Mouse (Mus musculus) heart, adult 2 months (tissue): ENCODE data around the gene Top3a. TPM values are rescaled to one million over a fixed set of nuclear protein-coding genes. Genes with fewer than 3 reads are reported as not detected.

Source experiments
- DNase-seq, 2 experiments: peaks; one replicate each; pipeline ENCODE4 v3.0.0; 2021
- H3K27ac ChIP-seq: fragments of 200-600 bp; 2 replicates; pipeline ENCODE4 v1.8.1; 2022
- H3K27me3 ChIP-seq: fragments of 200-500 bp; 2 replicates; pipeline ENCODE4 v1.6.1; 2012; ENCODE audit warnings: mild to moderate bottlenecking, low read length, inconsistent platforms, mixed read lengths; ENCODE audit not compliant: control insufficient read depth, insufficient read depth
- H3K36me3 ChIP-seq: fragments of 200-500 bp; 2 replicates; pipeline ENCODE4 v1.6.1; 2012; ENCODE audit warnings: low read length, inconsistent platforms; ENCODE audit not compliant: control insufficient read depth, insufficient read depth
- H3K4me1 ChIP-seq: fragments of 200-500 bp; 2 replicates; pipeline ENCODE4 v1.6.1; 2011; ENCODE audit warnings: low read length; ENCODE audit not compliant: control insufficient read depth, insufficient read depth
- H3K4me3 ChIP-seq: fragments of 200-600 bp; 2 replicates; pipeline ENCODE4 v1.8.1; 2022
- H3K79me2 ChIP-seq: fragments of 200-500 bp; replicated peaks from 2 replicates; pipeline ENCODE4 v1.6.1; 2012; ENCODE audit warnings: mild to moderate bottlenecking, inconsistent platforms, low read length, moderate library complexity, mixed read lengths; ENCODE audit not compliant: control insufficient read depth, insufficient read depth
- H3K9ac ChIP-seq: fragments of 200-500 bp; 2 replicates; pipeline ENCODE4 v1.6.1; 2012; ENCODE audit warnings: low read depth, mild to moderate bottlenecking, control low read depth, inconsistent platforms, low read length, mixed read lengths
- CTCF ChIP-seq: fragments of 200-600 bp; IDR thresholded peaks from 2 replicates; pipeline ENCODE4 v1.8.1; 2022; ENCODE audit warnings: antibody characterized with exemption, mild to moderate bottlenecking, moderate library complexity
- EP300 ChIP-seq: fragments of 200-500 bp; IDR thresholded peaks from 2 replicates; pipeline ENCODE4 v1.6.1; 2011; ENCODE audit warnings: low read depth, low read length, control low read depth; ENCODE audit not compliant: insufficient read depth
- POLR2A ChIP-seq: fragments of 200-500 bp; IDR thresholded peaks from 2 replicates; pipeline ENCODE4 v1.6.1; 2011; ENCODE audit warnings: mild to moderate bottlenecking, low read depth, low read length, control low read depth; ENCODE audit not compliant: insufficient read depth
- WGBS: fragments of 180-500 bp; shearing (Covaris S2); methylation state at CpG from one replicate; pipeline ENCODE4 v1.1.7; 2018; 5-methylcytosine and 5-hydroxymethylcytosine counted together
- intact Hi-C: fragments of 180-260 bp; cut with DNase I; formaldehyde crosslinking; loops from one replicate; pipeline ENCODE4 v1.15.1; 2025
- polyA plus RNA-seq: library from polyadenylated mRNA; depleted of rRNA; stranded (reverse); fragments of >200 nt; gene quantifications from 2 replicates; pipeline ENCODE4 v1.2.3, GENCODE M21; 2012
- total RNA-seq, 2 experiments: library from RNA; stranded (reverse); gene quantifications; 2 replicates each; pipeline ENCODE4 v1.2.3; 2021

Gene Top3a
- total and polyA plus RNA-seq, 3 experiments = 3.4 to 4.6 (median 3.7) TPM

DNA sequence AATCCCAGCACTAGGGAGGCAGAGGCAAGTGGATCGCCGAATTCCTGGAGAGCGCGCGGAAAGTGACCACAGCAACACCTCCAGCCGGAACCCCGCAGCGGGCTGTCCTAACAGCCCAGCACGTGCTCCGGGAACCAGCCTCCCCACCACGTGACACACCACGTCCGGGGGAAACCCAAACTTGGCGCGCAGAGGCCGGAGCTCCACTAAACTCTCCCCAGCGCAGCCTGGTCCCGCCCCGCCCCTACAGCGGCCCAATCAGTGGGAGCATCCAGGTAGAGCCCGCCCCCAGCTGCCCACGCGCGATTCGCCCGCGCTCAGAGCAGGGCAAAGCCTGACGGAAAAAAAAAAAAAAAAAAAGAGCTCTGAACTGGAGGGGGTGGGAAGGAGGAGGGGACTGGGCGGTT lies 33.9 kb upstream of the Top3a start:
- Histone ChIP-seq H3K27me3 (no peaks in the 10 kb centered on the region), H3K9ac (no peak overlapping the region), H3K36me3 (no peaks in the 10 kb centered on the region), H3K4me3 (peak overlapping the region; percentile 47), H3K79me2 (no peaks in the 10 kb centered on the region), H3K27ac (no peak overlapping the region), H3K4me1 (no peaks in the 10 kb centered on the region; the same call in 1 of the 2 replicates)
- intact Hi-C loops = no loop called here
- DNase-seq = peak; percentile 92 to 95
- TF ChIP-seq POLR2A (no peak), CTCF (no peak), EP300 (0 out of 2 replicates have a peak, but pooled peaks have one; percentile 43)
- WGBS = under 1% methylated on average over 29 of the region's 29 CpGs

- TF ChIP-seq CTCF = no peak
- intact Hi-C loops = no loop called here
- Histone ChIP-seq H3K79me2 (no peaks in the 10 kb centered on the region), H3K36me3 (no peaks in the 10 kb centered on the region), H3K9ac (no peak overlapping the region), H3K27ac (no peak overlapping the region), H3K4me1 (no peaks in the 10 kb centered on the region; the same call in 1 of the 2 replicates), H3K4me3 (peak overlapping the region; percentile 47), H3K27me3 (no peaks in the 10 kb centered on the region)
- 45% methylated on average over 14 of the region's 14 CpGs for WGBS
- no peak for DNase-seq
These were observed 33.1 kb upstream of the Top3a start for GRCm38 (mm10) chr11:60810046-60810965.

DNA sequence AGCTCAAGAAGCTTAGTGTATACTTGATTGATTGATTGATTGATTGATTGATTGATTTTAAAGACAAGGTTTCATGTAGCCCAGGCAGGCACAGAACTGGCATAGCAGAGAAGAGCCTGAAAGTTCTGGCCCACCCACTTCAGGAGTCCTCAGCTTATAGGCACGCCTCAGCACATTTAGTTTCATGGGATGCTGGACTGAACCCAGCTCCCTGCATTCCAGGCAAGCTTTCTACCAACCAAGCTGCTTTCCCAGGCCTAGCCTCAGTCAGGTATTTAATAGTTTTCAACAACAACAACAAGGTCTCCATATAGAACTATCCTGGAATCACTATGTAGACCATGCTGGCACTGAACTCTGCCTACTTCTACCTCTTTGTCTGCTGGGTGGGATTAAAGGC lies 32.4 kb upstream of the Top3a start:
- H3K4me1 ChIP-seq = no peaks in the 10 kb centered on the region; the same call in 1 of the 2 replicates
- H3K79me2 ChIP-seq = no peaks in the 10 kb centered on the region
- WGBS = 81% methylated on average over 1 of the region's 1 CpGs
- intact Hi-C loops = no loop called here
- no peak overlapping the region for H3K27ac ChIP-seq
- no peak overlapping the region for H3K9ac ChIP-seq
- no peaks in the 10 kb centered on the region for H3K36me3 ChIP-seq
- no peak for TF ChIP-seq EP300
- no peak for TF ChIP-seq POLR2A
- TF ChIP-seq CTCF = no peak
- no peak for DNase-seq
- no peaks in the 10 kb centered on the region for H3K27me3 ChIP-seq
- no peak overlapping the region for H3K4me3 ChIP-seq

DNA sequence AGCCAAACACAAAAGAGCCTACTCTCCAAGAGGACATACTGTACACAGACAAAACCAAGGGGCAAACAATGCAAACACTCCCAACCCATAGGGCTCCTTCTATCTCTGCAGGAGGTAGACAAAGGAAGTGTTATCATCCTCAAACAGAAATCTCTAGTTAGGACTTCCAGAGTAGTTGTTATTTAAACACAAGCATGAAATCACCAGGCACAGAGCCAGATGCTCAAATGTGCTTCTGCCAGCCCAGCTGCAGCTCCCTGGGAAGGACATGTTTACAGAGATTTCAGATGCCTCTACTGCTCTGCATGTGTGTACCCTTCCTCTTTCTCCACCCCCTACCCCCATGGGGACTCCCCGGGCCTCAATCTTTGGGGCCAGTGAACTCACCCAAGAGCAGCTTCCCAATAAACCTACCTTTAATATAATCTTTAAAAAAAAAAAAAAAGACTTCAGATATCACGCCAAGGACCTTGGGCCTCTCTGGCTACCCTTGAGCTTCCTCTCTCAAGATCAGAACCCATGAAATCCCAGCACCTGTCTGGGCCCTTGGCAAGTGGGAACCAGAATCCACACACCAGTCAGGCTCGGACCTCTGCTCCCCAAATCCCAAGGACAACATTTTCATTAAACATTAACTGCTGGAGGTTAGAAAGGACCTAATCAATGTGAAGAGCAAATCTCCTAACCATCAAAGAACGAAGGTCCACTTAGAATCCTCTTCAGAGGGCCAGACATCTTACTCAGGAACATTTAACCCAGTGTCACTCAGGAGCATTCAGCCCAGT lies 31.3 kb upstream of the Top3a start:
- TF ChIP-seq EP300 = no peak
- no peak for TF ChIP-seq CTCF
- no peak for TF ChIP-seq POLR2A
- peak; percentile 34 to 47 for DNase-seq
- Histone ChIP-seq H3K27me3 (no peaks in the 10 kb centered on the region), H3K79me2 (no peaks in the 10 kb centered on the region), H3K4me3 (no peak overlapping the region), H3K4me1 (no peaks in the 10 kb centered on the region; the same call in 1 of the 2 replicates), H3K27ac (no peak overlapping the region), H3K36me3 (no peaks in the 10 kb centered on the region), H3K9ac (no peak overlapping the region)
- 55% methylated on average over 4 of the region's 4 CpGs for WGBS
- intact Hi-C loops = no loop called here

DNA sequence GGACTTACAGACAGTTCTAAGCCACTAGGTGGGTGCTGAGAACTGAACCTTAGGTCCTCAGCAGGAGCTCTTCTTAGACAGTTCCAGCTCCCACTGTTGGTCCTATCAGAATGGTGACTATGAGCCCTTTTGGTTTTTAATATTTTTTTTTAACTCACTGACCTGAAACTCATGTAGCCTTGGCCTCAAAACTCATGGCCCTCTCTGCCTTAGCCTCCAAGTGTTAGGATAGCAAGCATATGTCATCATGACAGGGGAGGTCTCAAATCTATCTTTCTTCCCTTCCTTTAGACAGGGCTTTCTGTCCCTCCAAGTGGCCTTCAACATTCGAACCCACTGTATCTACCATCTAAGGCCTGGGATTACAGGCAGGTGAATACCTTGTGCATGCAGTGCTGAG lies 23.7 kb upstream of the Top3a start:
- Histone ChIP-seq H3K9ac (no peak overlapping the region), H3K4me3 (no peak overlapping the region), H3K27ac (no peak overlapping the region), H3K79me2 (no peaks in the 10 kb centered on the region), H3K4me1 (no peaks in the 10 kb centered on the region), H3K36me3 (no peaks in the 10 kb centered on the region), H3K27me3 (no peaks in the 10 kb centered on the region)
- no peak for DNase-seq
- 91% methylated on average over 1 of the region's 1 CpGs for WGBS
- no peak for TF ChIP-seq EP300
- TF ChIP-seq POLR2A = no peak
- no peak for TF ChIP-seq CTCF
- intact Hi-C loops = no loop called here

GRCm38 (mm10) chr11:60799977-60800376 lies 22.8 kb upstream of the Top3a start:
- Histone ChIP-seq H3K27ac (no peak overlapping the region), H3K27me3 (no peaks in the 10 kb centered on the region), H3K36me3 (no peaks in the 10 kb centered on the region), H3K79me2 (no peaks in the 10 kb centered on the region), H3K4me3 (no peak overlapping the region), H3K9ac (no peak overlapping the region), H3K4me1 (no peaks in the 10 kb centered on the region)
- no peak for DNase-seq
- intact Hi-C loops = no loop called here
- TF ChIP-seq POLR2A = no peak
- TF ChIP-seq CTCF = peak; percentile 18; the same call in 1 of the 2 replicates
- WGBS = 85% methylated on average over 4 of the region's 4 CpGs
